Mouse (Mus musculus) cerebellum, postnatal 4 days (tissue): ENCODE measurements at regions not wholly inside any gene's neighbourhood (a gene's known extent, or its start where the extent isn't known, plus 50 kb on each side); places are given as distances from the start of the nearest gene placed in this dataset.

ENCODE experiments used
- DNase-seq, 2 experiments: peaks; one replicate each; pipeline ENCODE4 v3.0.0; 2022; ENCODE audit warnings: low spot score in 2 of 2, mixed read lengths in 1 of 2

GRCm38 (mm10) chr14:92958138-92958537 lies 932.3 kb downstream of the Pcdh9 start:
- DNase-seq, result peak in 1 of 2 experiments; percentile 2

- no peak for DNase-seq
Measured at GRCm38 (mm10) chr14:92955485-92955884, 935.0 kb downstream of the Pcdh9 start.

- DNase-seq, result peak in 1 of 2 experiments; percentile 41
Measured at GRCm38 (mm10) chr14:92907623-92908045, 982.8 kb downstream of the Pcdh9 start.

DNA sequence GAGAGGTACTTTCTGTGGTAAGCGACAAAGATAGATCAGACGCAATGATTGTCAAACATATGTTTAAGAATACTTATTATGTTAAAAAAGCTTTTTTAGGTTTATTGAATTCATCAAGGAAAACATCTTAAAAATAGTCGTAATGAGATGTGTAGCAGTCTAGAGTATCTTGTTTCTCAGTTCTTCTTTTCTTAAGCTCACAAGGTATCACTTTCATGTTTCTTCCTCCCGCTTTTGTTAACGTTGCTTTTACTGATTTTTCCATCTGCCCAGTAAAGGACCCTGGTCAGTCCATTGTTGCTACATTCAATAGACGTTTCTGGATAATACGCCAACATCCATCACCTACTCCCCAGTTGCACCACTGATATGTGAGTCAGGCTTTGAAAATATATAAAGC lies 1015.9 kb downstream of the Pcdh9 start:
- no peak for DNase-seq

DNA sequence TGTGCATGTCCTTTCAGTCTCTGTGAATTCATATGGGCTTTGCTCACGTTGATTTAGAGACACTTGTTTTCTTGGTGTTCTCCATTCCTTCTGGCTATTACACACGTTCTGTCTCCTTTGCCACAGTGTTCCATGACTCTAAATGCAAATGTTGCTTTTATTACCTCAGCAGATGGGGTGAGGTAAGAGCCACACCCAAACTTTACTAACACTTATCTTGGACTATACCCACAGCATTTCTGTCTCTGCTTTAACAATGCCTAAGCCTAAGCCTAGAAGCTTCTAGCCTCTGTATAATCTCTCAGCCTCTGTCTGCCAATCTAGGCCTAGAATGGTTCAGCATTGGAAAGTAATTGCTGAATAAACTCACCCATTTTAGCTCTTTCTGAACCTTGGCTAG lies 1024.0 kb downstream of the Pcdh9 start:
- no peak for DNase-seq

DNA sequence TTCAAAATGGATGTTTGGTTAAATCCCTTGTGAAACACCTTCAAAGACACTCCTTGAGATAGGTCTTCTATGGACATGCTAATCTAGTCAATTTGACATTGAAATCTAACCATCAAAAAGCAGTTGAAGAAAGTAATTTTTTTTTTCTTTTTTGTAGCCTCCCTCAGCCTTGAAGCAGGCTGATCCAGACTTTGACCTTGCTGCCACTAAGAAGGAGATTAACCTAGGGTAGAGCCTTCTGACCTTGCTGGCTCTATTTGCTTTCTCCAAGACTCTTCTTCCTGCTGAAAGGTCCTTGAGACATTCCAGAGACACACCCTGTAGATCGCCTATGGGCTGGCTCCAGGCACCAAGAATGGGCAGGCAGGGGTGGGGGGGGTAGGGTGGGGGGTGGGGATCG lies 1027.5 kb downstream of the Pcdh9 start:
- DNase-seq, result no peak

GRCm38 (mm10) chr14:92860723-92861122 lies 1029.8 kb downstream of the Pcdh9 start:
- no peak for DNase-seq

- no peak for DNase-seq
Measured at GRCm38 (mm10) chr14:92833646-92834045, 1056.8 kb downstream of the Pcdh9 start.

GRCm38 (mm10) chr14:92829171-92829570 lies 1061.3 kb downstream of the Pcdh9 start:
- DNase-seq, result no peak

- no peak for DNase-seq
Measured at GRCm38 (mm10) chr14:92826576-92827284, 1063.7 kb downstream of the Pcdh9 start.

GRCm38 (mm10) chr14:92820061-92820460 lies 1070.4 kb downstream of the Pcdh9 start:
- DNase-seq, result no peak
